Mouse (Mus musculus) mammary gland, adult 2 months (tissue): ENCODE measurements around the gene Adam22. TPM values are rescaled to one million over a fixed set of nuclear protein-coding genes. Genes with fewer than 3 reads are reported as not detected.

ENCODE experiments used
- polyA plus RNA-seq: library from polyadenylated mRNA; depleted of rRNA; stranded (reverse); fragments of >200 nt; gene quantifications from 2 replicates; pipeline ENCODE4 v1.2.3, GENCODE M21; 2012; ENCODE audit warnings: low replicate concordance; rRNA removed

Adam22 gene
- polyA plus RNA-seq: 1.1 and 1.5 TPM in 2 replicates

GRCm38 (mm10) chr5:8367614-8368327, at the start of gene Adam22:
Gene Adam22, minus strand, starts transcription at chr5:8368160.

DNA sequence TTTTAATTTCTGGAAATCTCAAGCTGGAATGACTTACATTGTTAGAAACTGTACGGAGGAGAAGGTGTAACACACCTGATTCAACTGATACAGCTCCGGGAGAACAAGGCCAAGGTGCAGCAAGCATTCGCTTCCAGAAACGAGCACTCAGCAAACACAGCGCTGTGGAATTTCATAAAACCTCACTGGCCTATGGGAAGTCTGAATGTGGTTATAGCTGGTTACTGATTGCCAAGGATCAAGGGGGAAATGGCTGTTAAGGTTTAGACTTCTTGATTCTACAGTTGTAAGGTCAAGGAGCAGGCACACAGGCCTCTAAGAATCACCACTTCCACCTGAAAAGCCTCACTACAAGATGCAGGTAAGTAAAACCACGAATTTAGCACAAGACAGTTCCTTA, 322.1 kb downstream of the Adam22 start, which contains the start of gene Sri:
Gene Sri, plus strand, starts transcription at position 224 of the 400 bp plus-strand sequence.

Other genes with a start within 250 kb of the Adam22 start
- gene Dbf4, start 54.6 kb upstream of the Adam22 start, polyA plus RNA-seq: 1.7 and 4.0 TPM in 2 replicates
- 1.1 and 2.4 TPM in 2 replicates for gene Slc25a40, start 54.7 kb upstream of the Adam22 start, polyA plus RNA-seq